Mouse (Mus musculus) olfactory bulb, adult 2 months (tissue): ENCODE measurements around the gene Tacc3.

Experiments
- CTCF ChIP-seq: fragments of 200-500 bp; IDR thresholded peaks from 2 replicates; pipeline ENCODE4 v1.5.1; 2012; ENCODE audit warnings: low read depth, mild to moderate bottlenecking, low read length, moderate library complexity; ENCODE audit not compliant: insufficient read depth
- POLR2A ChIP-seq: fragments of 200-500 bp; IDR thresholded peaks from 2 replicates; pipeline ENCODE4 v1.6.1; 2012; ENCODE audit warnings: mild to moderate bottlenecking, low read depth, low read length, moderate library complexity; ENCODE audit not compliant: insufficient read depth

DNA sequence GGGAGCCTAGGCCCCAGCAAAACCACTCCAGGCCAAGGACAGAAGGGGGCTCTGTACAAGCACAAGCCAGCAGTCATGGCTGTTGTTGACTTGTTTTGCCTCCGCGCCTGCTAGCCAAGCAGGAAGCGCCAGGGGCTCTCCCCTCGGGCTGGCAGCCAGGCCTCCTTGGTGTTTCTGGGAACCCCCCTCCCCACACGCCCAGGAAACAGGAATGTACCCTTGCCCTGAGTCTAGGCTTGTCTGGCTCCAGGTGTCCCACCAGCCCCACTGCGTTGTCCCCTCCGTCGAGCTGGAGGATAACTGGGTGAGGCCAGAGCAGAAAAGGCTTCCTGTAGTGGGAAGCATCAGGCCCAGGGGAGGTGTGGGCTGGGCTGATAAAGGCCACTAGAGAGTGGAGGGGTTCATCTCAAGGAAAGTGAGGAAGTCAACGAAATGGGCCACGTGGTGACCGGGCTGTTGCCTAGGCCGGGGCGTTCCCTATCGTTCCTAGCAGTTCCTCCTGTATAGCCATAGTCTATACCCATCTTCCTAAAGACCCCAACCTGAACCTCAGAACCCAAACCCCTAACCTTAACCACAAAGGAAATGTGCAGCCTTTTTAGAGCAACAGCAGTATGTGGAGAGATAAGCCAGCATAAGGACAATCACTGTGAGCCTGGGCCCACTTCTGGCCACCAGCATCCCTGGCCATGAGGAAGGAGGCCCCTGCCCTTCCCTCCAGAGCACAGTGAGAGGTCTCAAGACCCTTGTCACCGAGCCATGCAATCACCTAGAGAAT lies 23.9 kb downstream of the Tacc3 start:
- no peak for TF ChIP-seq CTCF
- no peak for TF ChIP-seq POLR2A
